In genomic region chr5:14043116-14043515, GRCm38 (mm10) we compare ENCODE assay signal across 23 mouse cellular contexts. TPM values are rescaled to one million over a fixed set of nuclear protein-coding genes. Genes with fewer than 3 reads are reported as not detected.
DNase-seq lines count a peak whose midpoint lies in the region; ATAC-seq and TF ChIP-seq lines count a peak whose summit lies in the region.
"Had no signal": no experiment of that assay in that cellular context is flagged by ENCODE, and none has a peak within 500 bp of the region (broad histone marks: within the 10 kb centered on the region; RNA-seq: fewer than 3 reads in every experiment).

No protein-coding gene starts in this region.

- no peak overlapping the region for H3K27ac ChIP-seq in MEL (ENCODE audit: control insufficient read depth, low read depth, low read length)
- H3K27ac ChIP-seq in midbrain, postnatal 0 days (ENCODE audit: low read depth, low read length), result no peak overlapping the region

- H3K79me3 ChIP-seq in C2C12 (ENCODE audit: low read depth), result peaks cover 10% of the 10 kb centered on the region

- TF ChIP-seq CTCF in C2C12 (IDR thresholded peaks at IDR 0.05; ENCODE audit: control insufficient read depth, insufficient read depth, insufficient read length) (no peak), MEL (IDR thresholded peaks at IDR 0.05 in 2 of 3, conservative IDR thresholded peaks at IDR 0.05 in 1 of 3; ENCODE audit: control insufficient read depth in 1 of 3, insufficient read depth in 1 of 3, low read depth in 2 of 3, low read length in 3 of 3, poor library complexity in 1 of 3, severe bottlenecking in 1 of 3) (no peak)
- TF ChIP-seq CTCF in midbrain, postnatal 0 days (IDR thresholded peaks at IDR 0.05), result no peak

- peaks cover 40% of the 10 kb centered on the region for H3K79me2 ChIP-seq in C2C12 (ENCODE audit: control insufficient read depth, insufficient read depth)
- no peaks in the 10 kb centered on the region for H3K79me2 ChIP-seq in MEL (ENCODE audit: control insufficient read depth, insufficient read depth, low read length, poor library complexity)
- H3K79me2 ChIP-seq in myocyte (ENCODE audit: control insufficient read depth, insufficient read depth), result peaks cover 19% of the 10 kb centered on the region

- H3K27me3 ChIP-seq in C2C12 (ENCODE audit: control insufficient read depth, insufficient read depth, insufficient read length), result no peaks in the 10 kb centered on the region
- H3K27me3 ChIP-seq in MEL (ENCODE audit: control insufficient read depth in 1 of 2, insufficient read depth in 2 of 2, low read length in 2 of 2), result no peaks in the 10 kb centered on the region
- H3K27me3 ChIP-seq in myocyte (ENCODE audit: control insufficient read depth, insufficient read depth, insufficient read length), result no peaks in the 10 kb centered on the region
- no peaks in the 10 kb centered on the region for H3K27me3 ChIP-seq in midbrain, postnatal 0 days (ENCODE audit: insufficient read depth, low read length)
- H3K27me3 ChIP-seq: CH12.LX, Patski had no signal

- TF ChIP-seq EP300 in MEL (IDR thresholded peaks at IDR 0.05; ENCODE audit: low read depth in 1 of 2, low read length in 2 of 2), result no peak

- DNase-seq in MEL (ENCODE audit: low read depth, low spot score), result no peak
- DNase-seq in natural killer cell, adult 2 months (ENCODE audit: low spot score in 2 of 2), result no peak
- DNase-seq in layer of hippocampus, adult 11-12 months (ENCODE audit: low spot score), result no peak
- no peak for DNase-seq in midbrain, postnatal 0 days (ENCODE audit: low spot score)
- DNase-seq: adrenal gland, adult 2 months; adrenal gland, adult 8-10 months; adrenal gland, postnatal 10 days; adrenal gland, postnatal 14 days; adrenal gland, postnatal 25 days; adrenal gland, postnatal 36 days; B cell, adult 2 months; cerebellum, adult 11 months; cerebellum, adult 11-12 months; cerebellum, adult 18-20 months; cerebellum, adult 2 months; cerebellum, adult 8-10 months had no signal

- ATAC-seq in midbrain, postnatal 0 days (ENCODE audit: low FRiP score), result no peak
- ATAC-seq: activated CD4-positive, CD25-positive, alpha-beta regulatory T cell, adult 4 months; CD4-positive, CD25-positive, alpha-beta regulatory T cell, adult 4 months; Patski had no signal

- no peaks in the 10 kb centered on the region for H3K9me3 ChIP-seq in MEL (replicated peaks; ENCODE audit: insufficient read depth, low read length)
- no peaks in the 10 kb centered on the region for H3K9me3 ChIP-seq in midbrain, postnatal 0 days (ENCODE audit: low read length)
- H3K9me3 ChIP-seq: G1E had no signal

- H3K4me2 ChIP-seq in myocyte (ENCODE audit: low read depth), result no peak overlapping the region
- H3K4me2 ChIP-seq in midbrain, postnatal 0 days (ENCODE audit: low read depth, low read length, poor library complexity, severe bottlenecking), result no peak overlapping the region

- peaks cover 0 to 3% of the 10 kb centered on the region in 2 experiments; a peak in 2 of 4 replicates for H3K4me1 ChIP-seq in MEL (ENCODE audit: control insufficient read depth in 1 of 2, insufficient read depth in 2 of 2, low read length in 2 of 2)
- no peaks in the 10 kb centered on the region for H3K4me1 ChIP-seq in midbrain, postnatal 0 days (ENCODE audit: insufficient read depth, low read length)

- H3K4me3 ChIP-seq in C2C12 (ENCODE audit: insufficient read depth, poor library complexity, severe bottlenecking), result no peak overlapping the region
- no peak overlapping the region for H3K4me3 ChIP-seq in MEL (ENCODE audit: control insufficient read depth in 1 of 2, insufficient read depth in 1 of 2, low read depth in 2 of 2, low read length in 2 of 2)
- H3K4me3 ChIP-seq in myocyte, result no peak overlapping the region
- H3K4me3 ChIP-seq in midbrain, postnatal 0 days (ENCODE audit: low read depth, low read length), result no peak overlapping the region

- no peaks in the 10 kb centered on the region for H3K36me3 ChIP-seq in C2C12 (ENCODE audit: control insufficient read depth, insufficient read depth)
- no peaks in the 10 kb centered on the region; a peak in 1 of 4 replicates for H3K36me3 ChIP-seq in MEL (ENCODE audit: control insufficient read depth in 1 of 2, insufficient read depth in 2 of 2, low read length in 2 of 2)
- H3K36me3 ChIP-seq in myocyte (ENCODE audit: control insufficient read depth, insufficient read depth), result no peaks in the 10 kb centered on the region
- no peaks in the 10 kb centered on the region for H3K36me3 ChIP-seq in midbrain, postnatal 0 days (ENCODE audit: insufficient read depth, low read length)
- H3K36me3 ChIP-seq: G1E had no signal

- no peak for TF ChIP-seq POLR2A in MEL (IDR thresholded peaks at IDR 0.05; ENCODE audit: control insufficient read depth in 1 of 2, insufficient read depth in 1 of 2, low read depth in 1 of 2, low read length in 2 of 2, poor library complexity in 1 of 2)
- TF ChIP-seq POLR2A in myocyte (IDR thresholded peaks at IDR 0.05; ENCODE audit: insufficient read length, low read depth), result no peak

- WGBS in midbrain, postnatal 0 days, result 82% methylated on average over 5 of the region's 5 CpGs

- no peak for TF ChIP-seq RAD21 in MEL (IDR thresholded peaks at IDR 0.05; ENCODE audit: low read depth, low read length)

- no peak overlapping the region for H3ac ChIP-seq in C2C12 (ENCODE audit: control insufficient read depth, insufficient read length, low read depth)
- no peak overlapping the region for H3ac ChIP-seq in myocyte (ENCODE audit: control insufficient read depth, insufficient read length)

- no peak overlapping the region for H3K9ac ChIP-seq in MEL (ENCODE audit: control insufficient read depth, low read depth, low read length, poor library complexity, severe bottlenecking)
- H3K9ac ChIP-seq in midbrain, postnatal 0 days (replicated peaks; ENCODE audit: low read length, poor library complexity, severe bottlenecking), result no peak overlapping the region

TF ChIP-seq in C2C12, 6 proteins besides CTCF, POLR2A, EP300 and RAD21:
- no peak for TF ChIP-seq FOSL1 (IDR thresholded peaks at IDR 0.05; ENCODE audit: insufficient read depth, low read length, poor library complexity, severe bottlenecking)
- peak; percentile 67 for TF ChIP-seq USF1 (IDR thresholded peaks at IDR 0.05; ENCODE audit: low read depth)

TF ChIP-seq in MEL, 35 proteins besides CTCF, POLR2A, EP300 and RAD21:
- no peak for TF ChIP-seq MYB (IDR thresholded peaks at IDR 0.05; ENCODE audit: low read depth, low read length)
- peak; percentile 41; the same call in 1 of the 2 replicates for TF ChIP-seq USF1 (IDR thresholded peaks at IDR 0.05; ENCODE audit: low read depth, low read length)
- no peak for TF ChIP-seq MAFK (IDR thresholded peaks at IDR 0.05; ENCODE audit: borderline replicate concordance, low read depth, low read length)
- no peak for TF ChIP-seq MXI1 (IDR thresholded peaks at IDR 0.05; ENCODE audit: low read depth, low read length)
- TF ChIP-seq ZMIZ1 (IDR thresholded peaks at IDR 0.05; ENCODE audit: low read depth, low read length), result no peak
- TF ChIP-seq MEF2A (IDR thresholded peaks at IDR 0.05; ENCODE audit: extremely low read depth, insufficient replicate concordance, low read depth, low read length, poor library complexity, severe bottlenecking), result no peak
- no peak for TF ChIP-seq MYC (IDR thresholded peaks at IDR 0.05; ENCODE audit: low read depth, low read length)
- no peak for TF ChIP-seq ZKSCAN1 (IDR thresholded peaks at IDR 0.05; ENCODE audit: low read depth, low read length)

TF ChIP-seq in myocyte, 11 proteins besides CTCF, POLR2A, EP300 and RAD21:
- TF ChIP-seq USF1 (IDR thresholded peaks at IDR 0.05; ENCODE audit: low read depth) (peak; percentile 52), MYOG (IDR thresholded peaks at IDR 0.05; ENCODE audit: control insufficient read depth in 1 of 3, insufficient read depth in 1 of 3, insufficient read length in 2 of 3, low read depth in 2 of 3) (no peak)
TF ChIP-seq in myocyte: peak in this region for 1.

RNA-seq across cellular contexts. Expression of gene Sema3e, which starts 18.0 kb away (rescaled TPM):
- 10.6 TPM for polyA plus RNA-seq in C2C12 (2012; fragmentation: generic; extraction: Trizol)
- total RNA-seq in MEL (2012; rRNA removed), result not detected in 2 replicates
- polyA plus RNA-seq in MEL (2012; ENCODE audit: insufficient read depth in 1 of 2, insufficient read length in 2 of 2, low read depth in 1 of 2, low replicate concordance in 2 of 2, missing spikeins in 1 of 2), result not detected
- 9.9 TPM for polyA plus RNA-seq in myocyte (2012; fragmentation: generic; extraction: Trizol)
- total RNA-seq in midbrain, postnatal 0 days (2014; rRNA removed), result 5.2 and 6.4 TPM in 2 replicates
- polyA plus RNA-seq in midbrain, postnatal 0 days (2015; fragmentation: Nextera tagmentation; extraction: Ambion mirVana), result 2.8 and 3.0 TPM in 2 replicates
- total RNA-seq: CH12.LX had no signal
